Mouse (Mus musculus) neural tube, embryonic 14.5 days (tissue): Measurements from ENCODE around the gene Fbxl17. TPM values are rescaled to one million over a fixed set of nuclear protein-coding genes. Genes with fewer than 3 reads are reported as not detected.

Source experiments
- ATAC-seq: fragments of 200-750 bp; cut with Nextera tagmentation; 2 replicates; pipeline ENCODE4 v1.8.0; 2017; ENCODE audit warnings: low read depth, mild to moderate bottlenecking, moderate TSS enrichment, moderate library complexity
- H3K27ac ChIP-seq: fragments of 300-500 bp; sonication (generic); 2 replicates; pipeline ENCODE4 v1.5.1; 2014; ENCODE audit warnings: low read depth, mild to moderate bottlenecking, control low read depth, low read length, moderate library complexity, mixed read lengths
- H3K27me3 ChIP-seq: fragments of 300-500 bp; sonication (generic); 2 replicates; pipeline ENCODE4 v1.6.1; 2014; ENCODE audit warnings: low read length; ENCODE audit not compliant: control insufficient read depth, insufficient read depth
- H3K36me3 ChIP-seq: fragments of 300-500 bp; sonication (generic); 2 replicates; pipeline ENCODE4 v1.6.1; 2014; ENCODE audit warnings: low read length, mixed read lengths; ENCODE audit not compliant: control insufficient read depth, insufficient read depth
- H3K4me1 ChIP-seq: fragments of 300-500 bp; sonication (generic); 2 replicates; pipeline ENCODE4 v1.6.1; 2014; ENCODE audit warnings: low read length; ENCODE audit not compliant: control insufficient read depth, insufficient read depth
- H3K4me2 ChIP-seq: fragments of 300-500 bp; sonication (generic); 2 replicates; pipeline ENCODE4 v1.6.1; 2014; ENCODE audit warnings: mild to moderate bottlenecking, low read depth, low read length, control low read depth
- H3K4me3 ChIP-seq: fragments of 300-500 bp; sonication (generic); 2 replicates; pipeline ENCODE4 v1.5.1; 2014; ENCODE audit warnings: low read depth, low read length, control low read depth, mixed read lengths
- H3K9ac ChIP-seq: fragments of 300-500 bp; sonication (generic); replicated peaks from 2 replicates; pipeline ENCODE4 v1.6.1; 2014; ENCODE audit warnings: low read depth, mild to moderate bottlenecking, control low read depth, low read length, mixed read lengths
- H3K9me3 ChIP-seq: fragments of 300-500 bp; sonication (generic); 2 replicates; pipeline ENCODE4 v1.6.1; 2016; ENCODE audit warnings: low read length; ENCODE audit not compliant: control insufficient read depth
- WGBS: fragments of 180-500 bp; shearing (Covaris S2); extraction: QIAGEN DNeasy Blood & Tissue Kit; methylation state at CpG from one replicate; pipeline ENCODE4 v1.1.7; 2014; 5-methylcytosine and 5-hydroxymethylcytosine counted together
- polyA plus RNA-seq: library from polyadenylated mRNA; unstranded; fragments of >200 nt; fragmentation: Nextera tagmentation; extraction: Ambion mirVana; gene quantifications from 2 replicates; pipeline ENCODE4 v1.2.1, GENCODE M21; 2014

The Fbxl17 gene
- polyA plus RNA-seq, 1 experiment from 2014 or later = 17.4 TPM

DNA sequence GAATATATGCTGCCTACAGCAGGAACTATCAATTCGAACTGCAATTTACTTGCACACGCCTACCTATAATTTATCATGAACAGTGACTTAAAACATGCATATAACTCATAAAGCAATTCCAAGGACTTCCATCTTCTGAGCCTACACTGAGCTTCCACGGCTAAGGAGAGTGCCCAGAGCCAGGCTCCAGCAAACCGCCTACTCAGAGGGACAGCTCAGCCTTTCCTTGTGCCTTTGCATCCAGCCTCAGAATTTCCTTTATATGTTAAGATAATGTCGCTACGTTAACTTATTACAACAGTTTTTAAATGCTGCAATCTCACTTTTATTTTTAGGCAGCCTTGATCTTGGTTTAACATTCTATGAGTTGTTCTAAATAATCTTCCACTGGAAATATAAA is 80.3 kb downstream of the Fbxl17 start:
- H3K27me3 ChIP-seq = no peaks in the 10 kb centered on the region
- no peak for ATAC-seq
- H3K9me3 ChIP-seq = no peaks in the 10 kb centered on the region
- no peaks in the 10 kb centered on the region for H3K36me3 ChIP-seq
- H3K4me2 ChIP-seq = no peak overlapping the region
- no peak overlapping the region for H3K27ac ChIP-seq
- H3K9ac ChIP-seq = no peak overlapping the region
- no peak overlapping the region for H3K4me3 ChIP-seq
- no peaks in the 10 kb centered on the region for H3K4me1 ChIP-seq
- WGBS = 91% methylated on average over 6 of the region's 6 CpGs

DNA sequence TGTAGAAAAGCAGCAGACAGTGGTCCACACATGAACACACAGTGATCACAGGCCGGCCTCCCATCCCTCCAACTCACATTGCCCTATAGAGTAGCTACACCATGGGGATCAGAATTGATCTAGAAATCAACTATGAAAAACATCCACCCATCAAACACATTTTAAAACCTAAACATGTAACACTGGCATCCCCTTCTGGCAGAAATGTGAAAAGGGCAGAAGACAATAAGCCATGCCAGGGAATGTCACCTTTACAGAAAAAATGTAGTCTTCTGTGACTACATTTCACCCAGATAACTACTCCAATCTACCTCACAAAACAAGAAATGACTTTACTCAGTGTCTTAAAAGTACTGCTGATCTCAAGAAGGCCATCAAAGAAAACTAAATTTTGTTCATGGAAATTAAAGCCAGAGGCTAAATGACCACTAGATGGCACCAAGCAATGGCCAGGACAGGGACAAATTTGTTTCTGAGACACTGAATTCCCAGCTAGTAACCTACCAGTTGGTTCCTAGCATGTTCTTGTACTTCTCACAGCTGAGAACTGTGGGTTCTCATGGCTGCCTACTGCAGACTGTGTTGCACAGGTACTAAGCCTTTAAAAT is 85.7 kb downstream of the Fbxl17 start:
- H3K9me3 ChIP-seq = peaks cover 4% of the 10 kb centered on the region; the same call in 1 of the 2 replicates
- no peak for ATAC-seq
- H3K4me3 ChIP-seq = no peak overlapping the region
- H3K36me3 ChIP-seq = no peaks in the 10 kb centered on the region
- 97% methylated on average over 1 of the region's 1 CpGs for WGBS
- no peak overlapping the region for H3K4me2 ChIP-seq
- no peaks in the 10 kb centered on the region for H3K27me3 ChIP-seq
- no peaks in the 10 kb centered on the region for H3K4me1 ChIP-seq
- no peak overlapping the region for H3K27ac ChIP-seq
- no peak overlapping the region for H3K9ac ChIP-seq

DNA sequence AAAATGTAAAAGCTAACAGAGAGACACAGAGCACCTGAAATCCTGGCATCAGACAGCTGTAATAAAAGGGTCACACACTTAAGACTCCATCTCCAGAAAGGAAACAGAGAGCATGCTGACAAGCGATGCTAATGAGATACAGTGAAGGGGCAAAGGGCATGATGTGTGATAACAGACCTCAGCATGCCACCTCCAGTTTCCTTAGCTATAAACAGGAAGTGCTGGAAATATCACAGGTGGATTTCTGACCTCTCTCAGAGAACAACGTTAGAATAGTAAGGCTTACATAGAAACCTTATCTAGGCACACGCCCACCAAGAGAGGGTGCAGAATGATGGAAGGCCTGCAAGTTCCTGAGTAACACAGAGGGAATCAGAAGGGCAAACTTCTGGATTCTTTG is 88.3 kb downstream of the Fbxl17 start:
- peaks cover 4% of the 10 kb centered on the region; the same call in 1 of the 2 replicates for H3K9me3 ChIP-seq
- H3K36me3 ChIP-seq = no peaks in the 10 kb centered on the region
- no peak overlapping the region for H3K27ac ChIP-seq
- H3K4me1 ChIP-seq = no peaks in the 10 kb centered on the region; the same call in 1 of the 2 replicates
- no peak for ATAC-seq
- WGBS = 77% methylated on average over 3 of the region's 3 CpGs
- H3K4me3 ChIP-seq = no peak overlapping the region
- no peaks in the 10 kb centered on the region for H3K27me3 ChIP-seq
- no peak overlapping the region for H3K4me2 ChIP-seq
- no peak overlapping the region for H3K9ac ChIP-seq

DNA sequence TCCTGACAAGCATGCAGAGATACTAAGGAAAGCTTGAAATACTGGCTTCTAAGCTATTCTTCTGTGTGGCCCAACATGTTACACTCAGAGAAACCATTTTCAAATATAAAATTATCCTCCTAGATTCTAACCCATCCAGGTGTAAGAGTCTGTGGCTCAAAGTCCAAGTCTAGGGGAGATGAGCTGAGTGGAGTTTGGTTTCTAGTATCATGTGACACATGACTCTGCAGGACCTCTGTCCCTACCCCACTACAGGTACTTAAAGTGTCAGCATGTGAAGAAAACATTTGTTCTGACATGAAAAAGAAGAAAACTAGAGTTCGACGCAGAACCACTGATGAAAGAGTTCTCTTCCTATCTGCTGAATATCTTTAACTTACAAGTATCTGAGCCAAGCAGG is 89.7 kb downstream of the Fbxl17 start:
- Histone ChIP-seq H3K4me2 (no peak overlapping the region), H3K27me3 (no peaks in the 10 kb centered on the region), H3K4me1 (peaks cover 5% of the 10 kb centered on the region; the same call in 1 of the 2 replicates), H3K27ac (no peak overlapping the region), H3K9ac (no peak overlapping the region), H3K36me3 (no peaks in the 10 kb centered on the region), H3K9me3 (peaks cover 4% of the 10 kb centered on the region; the same call in 1 of the 2 replicates), H3K4me3 (no peak overlapping the region)
- ATAC-seq = no peak
- WGBS = 94% methylated on average over 2 of the region's 2 CpGs

DNA sequence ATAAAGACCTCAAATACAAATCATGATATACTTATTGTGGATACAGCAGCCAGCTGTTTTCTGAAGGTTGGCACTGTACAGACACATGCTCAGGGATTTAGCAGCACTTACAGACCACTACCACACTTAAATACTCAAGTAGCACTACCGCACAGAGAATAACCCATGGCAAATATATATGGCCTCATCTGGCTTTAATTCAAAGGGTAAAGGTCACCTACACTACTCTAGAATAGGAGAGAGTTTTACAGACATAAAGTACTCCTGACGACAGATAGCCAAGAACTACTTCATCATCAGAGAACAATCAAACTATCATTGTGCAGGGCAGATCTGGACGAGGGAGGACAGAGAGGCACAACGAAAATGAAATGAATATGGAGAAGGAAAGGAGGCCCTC is 93.9 kb downstream of the Fbxl17 start:
- 49% methylated on average over 4 of the region's 4 CpGs for WGBS
- Histone ChIP-seq H3K4me1 (peaks cover 5% of the 10 kb centered on the region; the same call in 1 of the 2 replicates), H3K9ac (no peak overlapping the region), H3K27me3 (no peaks in the 10 kb centered on the region), H3K36me3 (no peaks in the 10 kb centered on the region), H3K27ac (no peak overlapping the region), H3K4me2 (no peak overlapping the region), H3K4me3 (no peak overlapping the region), H3K9me3 (no peaks in the 10 kb centered on the region)
- ATAC-seq = no peak

DNA sequence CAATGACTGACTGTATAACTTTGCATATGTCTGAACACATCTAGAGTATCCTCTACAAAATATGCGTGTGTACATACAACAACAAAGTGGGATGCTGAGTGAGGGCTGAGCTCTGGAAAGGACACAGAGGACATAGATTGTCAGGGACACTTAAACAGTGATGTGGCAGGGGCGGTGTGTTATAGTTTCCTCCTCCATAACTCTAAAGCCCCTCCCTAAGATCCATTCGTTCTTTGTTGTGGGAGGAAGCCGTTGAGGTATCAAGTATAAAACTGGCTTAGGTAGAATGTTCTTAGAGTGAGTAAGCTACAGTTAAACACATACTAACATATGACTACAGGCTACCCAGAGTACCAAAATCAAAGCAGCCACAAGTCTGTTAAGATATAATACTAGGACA is 94.3 kb downstream of the Fbxl17 start:
- 76% methylated on average over 4 of the region's 4 CpGs for WGBS
- H3K36me3 ChIP-seq = no peaks in the 10 kb centered on the region
- H3K4me3 ChIP-seq = no peak overlapping the region
- no peak overlapping the region for H3K9ac ChIP-seq
- no peak for ATAC-seq
- H3K9me3 ChIP-seq = no peaks in the 10 kb centered on the region
- no peak overlapping the region for H3K27ac ChIP-seq
- H3K27me3 ChIP-seq = no peaks in the 10 kb centered on the region
- H3K4me1 ChIP-seq = peaks cover 5% of the 10 kb centered on the region; the same call in 1 of the 2 replicates
- H3K4me2 ChIP-seq = no peak overlapping the region

DNA sequence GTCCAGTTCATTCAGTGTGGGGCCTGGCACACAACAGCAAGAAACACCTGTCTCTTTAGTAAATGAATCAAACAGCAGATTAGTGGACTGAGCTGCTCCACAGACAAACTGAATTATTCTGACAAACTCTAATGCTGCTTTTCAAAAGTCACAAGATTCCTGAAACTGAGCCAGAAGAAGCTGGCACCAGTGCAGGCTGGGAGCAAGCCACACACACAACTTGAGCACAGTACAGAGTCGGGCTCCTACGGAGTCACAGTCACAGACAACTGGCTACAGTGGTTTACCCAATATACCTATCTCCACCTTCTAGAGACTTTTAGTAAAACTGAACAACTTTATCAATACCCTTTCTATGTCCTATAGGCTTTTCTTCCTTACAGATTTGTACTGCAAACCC is 94.8 kb downstream of the Fbxl17 start:
- H3K9me3 ChIP-seq = no peaks in the 10 kb centered on the region
- H3K27ac ChIP-seq = no peak overlapping the region
- no peaks in the 10 kb centered on the region for H3K36me3 ChIP-seq
- no peak overlapping the region for H3K4me3 ChIP-seq
- no peaks in the 10 kb centered on the region for H3K27me3 ChIP-seq
- H3K9ac ChIP-seq = no peak overlapping the region
- WGBS = 71% methylated on average over 2 of the region's 2 CpGs
- peaks cover 5% of the 10 kb centered on the region; the same call in 1 of the 2 replicates for H3K4me1 ChIP-seq
- H3K4me2 ChIP-seq = no peak overlapping the region
- ATAC-seq = no peak

DNA sequence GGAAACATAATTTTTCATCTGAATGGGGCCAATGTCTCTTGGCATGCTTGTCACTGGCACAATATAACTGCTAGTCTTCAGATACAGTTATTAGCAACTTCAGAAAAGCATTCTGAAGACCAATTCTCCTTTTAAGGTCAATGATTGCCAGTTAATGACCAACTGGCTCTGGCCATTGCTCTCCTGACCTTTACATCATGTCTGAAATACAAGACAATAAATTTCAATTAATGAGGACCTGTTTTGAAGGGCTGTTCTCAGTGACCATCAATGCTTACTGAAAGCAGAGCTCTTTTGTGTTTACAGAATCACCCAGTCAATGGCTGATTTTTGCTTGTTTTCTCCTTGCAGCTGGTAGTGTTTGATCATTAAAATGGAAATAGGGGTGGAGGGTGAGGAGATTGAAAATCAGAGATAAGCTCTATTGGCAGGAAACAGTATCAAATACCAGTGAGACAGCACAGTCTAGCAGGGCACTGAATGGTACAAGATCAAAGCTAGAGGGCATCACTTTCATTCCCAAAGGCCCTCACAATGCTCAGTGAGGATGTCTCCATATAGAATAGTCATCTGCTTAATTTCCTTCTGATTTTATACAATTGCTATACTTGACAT is 95.9 kb downstream of the Fbxl17 start:
- Histone ChIP-seq H3K36me3 (no peaks in the 10 kb centered on the region), H3K9me3 (no peaks in the 10 kb centered on the region), H3K4me3 (no peak overlapping the region), H3K27ac (no peak overlapping the region), H3K4me1 (peaks cover 5% of the 10 kb centered on the region; the same call in 1 of the 2 replicates), H3K27me3 (no peaks in the 10 kb centered on the region), H3K9ac (no peak overlapping the region), H3K4me2 (no peak overlapping the region)
- ATAC-seq = no peak

DNA sequence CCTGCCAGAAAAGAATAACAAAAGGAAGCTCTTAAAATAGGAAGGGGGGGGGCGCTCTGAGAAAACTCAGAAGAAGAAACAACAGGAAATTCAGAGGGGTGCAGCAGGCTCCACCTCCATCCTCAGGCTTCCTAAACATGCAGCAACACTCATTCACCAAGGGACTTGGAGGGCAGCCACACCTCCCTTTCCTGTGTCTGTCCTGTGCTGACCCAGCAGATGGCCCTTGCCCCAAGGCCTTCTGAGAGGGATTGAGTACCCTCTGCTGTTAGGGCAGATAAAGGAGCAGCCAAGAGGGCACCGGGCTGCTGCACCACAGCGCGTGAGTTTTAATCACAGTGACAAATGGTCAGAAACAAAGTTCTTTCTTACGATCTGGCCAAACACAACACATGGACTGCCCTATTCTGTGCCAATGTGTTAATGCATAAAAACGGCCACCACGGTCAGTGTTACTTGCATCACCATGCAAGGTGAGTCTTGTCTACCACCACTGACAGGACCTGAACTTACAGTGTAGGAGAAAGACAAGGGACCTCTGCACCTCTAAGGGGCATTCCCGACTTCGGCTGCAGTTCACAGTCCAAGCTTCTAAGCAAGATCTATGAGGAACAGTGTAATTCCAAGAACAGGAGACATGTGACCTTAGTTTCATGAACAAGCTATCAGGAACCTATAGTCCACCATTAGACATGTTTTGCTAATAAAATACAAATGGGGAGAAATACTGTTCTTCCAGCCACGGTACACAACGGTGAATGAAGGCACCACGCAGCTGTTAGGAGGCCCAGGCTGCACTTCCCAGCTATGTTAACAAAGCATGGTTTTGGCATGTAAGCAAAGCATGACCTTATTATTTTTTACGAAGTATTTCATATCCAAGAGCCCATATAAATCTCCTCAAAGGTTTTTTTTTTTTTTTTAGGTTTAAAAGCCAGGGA is 96.8 kb downstream of the Fbxl17 start:
- Histone ChIP-seq H3K4me1 (peaks cover 5% of the 10 kb centered on the region; the same call in 1 of the 2 replicates), H3K9ac (no peak overlapping the region), H3K4me2 (no peak overlapping the region), H3K27me3 (no peaks in the 10 kb centered on the region), H3K36me3 (no peaks in the 10 kb centered on the region), H3K9me3 (no peaks in the 10 kb centered on the region), H3K4me3 (no peak overlapping the region), H3K27ac (no peak overlapping the region)
- no peak for ATAC-seq
- 73% methylated on average over 13 of the region's 13 CpGs for WGBS
